Mouse (Mus musculus) mouse embryonic stem cell (cell line): Measurements from ENCODE around the gene Txndc5.

Experiments used
- in situ Hi-C, 2 experiments: fragments of 300-500 bp; cut with MboI; formaldehyde crosslinking; loops; 1 replicate in 1 of 2; 3 replicates in 1 of 2; pipeline ENCODE4 v1.14.3; 2019 to 2020; ENCODE audit warnings: low sequenced_read_pairs in 2 of 2, low pct_unique_long_range_greater_than_20kb in 1 of 2, mixed read lengths in 1 of 2; ENCODE audit not compliant: unreplicated experiment in 1 of 2

The Txndc5 gene

GRCm38 (mm10) chr13:38527797-38528650, 600 bp downstream of the Txndc5 start:
- in situ Hi-C loops = no loop called here

DNA sequence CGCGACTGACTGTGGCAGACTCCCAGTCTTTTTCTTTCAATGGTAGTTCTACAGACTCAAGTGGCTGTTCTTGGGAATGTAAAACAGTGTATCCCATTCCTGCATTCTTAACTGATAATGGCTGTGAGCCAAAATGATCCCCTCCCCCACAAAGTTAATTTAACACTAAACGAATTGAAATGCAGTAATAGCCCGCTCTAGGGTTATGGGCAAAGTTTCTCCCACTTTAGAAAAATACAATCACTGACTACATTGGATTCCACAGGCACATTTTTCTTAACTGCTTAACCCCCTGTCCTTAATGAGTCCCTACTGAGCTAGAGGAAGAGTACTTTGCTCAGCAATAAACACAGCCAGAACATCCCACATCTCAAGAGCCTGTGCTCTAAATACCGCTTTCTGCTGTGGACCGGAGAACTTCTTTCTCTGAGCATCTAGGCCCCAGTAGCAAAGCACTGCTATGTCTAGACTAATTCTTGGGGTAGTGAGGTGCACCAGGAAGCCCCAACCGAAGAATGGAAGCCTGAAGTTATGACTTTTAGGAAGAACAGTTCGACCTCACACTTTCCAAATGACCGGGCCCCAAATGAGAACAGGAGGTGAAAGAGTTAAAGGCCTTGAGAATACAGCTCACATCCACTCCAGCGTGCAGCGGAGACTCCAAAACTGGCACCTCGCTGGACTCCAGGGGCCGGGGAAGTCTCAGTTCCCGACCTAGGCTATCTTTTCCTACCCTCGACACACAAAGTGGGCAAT, 1.4 kb downstream of the Txndc5 start:
- in situ Hi-C loops = no loop called here

DNA sequence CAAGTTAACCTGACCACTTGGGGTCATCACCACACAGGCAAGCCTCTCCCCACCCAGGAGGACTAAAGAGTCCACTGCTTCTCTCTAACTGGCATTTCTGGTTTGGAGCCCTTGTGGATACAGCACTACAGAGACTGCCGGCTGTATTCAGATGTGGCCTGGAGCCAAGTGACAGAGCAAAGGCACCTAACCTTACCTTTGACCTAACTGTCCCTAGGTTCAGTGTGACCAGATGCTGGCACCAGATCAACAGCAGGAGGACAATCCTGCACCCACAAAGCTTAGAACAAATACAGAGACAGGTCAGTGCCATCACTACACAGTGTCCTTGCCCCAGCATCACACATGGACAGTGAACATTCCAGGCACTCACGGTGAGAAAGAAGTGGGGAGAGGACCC, 2.5 kb downstream of the Txndc5 start:
- in situ Hi-C loops = no loop called here

DNA sequence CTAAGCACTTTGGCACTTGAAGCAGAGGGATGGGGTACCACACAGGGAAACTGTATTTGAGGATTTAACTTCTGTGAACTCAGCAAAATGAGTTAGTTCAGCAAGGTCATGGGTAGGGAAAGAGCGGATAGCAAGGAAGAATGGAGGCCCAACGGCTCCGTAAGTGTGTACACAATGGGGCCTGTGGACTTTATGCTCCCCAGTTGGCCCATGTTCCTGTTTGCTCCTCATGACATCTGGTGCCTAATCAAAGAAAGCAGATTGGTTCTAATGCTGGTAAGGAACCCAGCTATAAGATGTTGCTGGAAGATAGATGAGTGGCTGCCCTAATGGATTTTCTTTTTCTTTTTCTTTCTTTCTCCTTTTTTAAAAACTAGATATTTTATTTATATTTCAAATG, 3.4 kb downstream of the Txndc5 start:
- in situ Hi-C loops = no loop called here

DNA sequence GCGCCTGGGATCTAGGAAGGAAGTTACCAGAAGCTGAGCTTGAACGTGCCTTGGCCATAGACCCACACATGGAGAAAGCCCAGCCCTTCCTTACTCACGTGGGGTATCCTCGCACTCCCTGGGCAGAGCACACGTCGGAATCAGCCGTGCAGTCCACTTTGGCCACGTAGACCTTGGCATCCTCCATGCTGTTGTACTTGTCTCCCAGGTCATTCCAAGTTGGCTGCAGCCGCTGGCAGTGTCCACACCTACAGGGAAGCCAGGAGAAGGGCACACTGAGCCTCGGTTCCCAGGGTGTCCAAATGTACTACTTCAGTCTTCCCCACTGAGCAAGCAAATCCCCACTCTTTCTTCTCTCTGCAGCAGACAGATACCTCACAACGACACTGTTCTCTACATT, 5.4 kb downstream of the Txndc5 start:
- in situ Hi-C loops = no loop called here

- in situ Hi-C loops = no loop called here
These were observed 6.5 kb downstream of the Txndc5 start for GRCm38 (mm10) chr13:38522056-38522654.

GRCm38 (mm10) chr13:38520299-38520698, 8.3 kb downstream of the Txndc5 start:
- in situ Hi-C loops = no loop called here

DNA sequence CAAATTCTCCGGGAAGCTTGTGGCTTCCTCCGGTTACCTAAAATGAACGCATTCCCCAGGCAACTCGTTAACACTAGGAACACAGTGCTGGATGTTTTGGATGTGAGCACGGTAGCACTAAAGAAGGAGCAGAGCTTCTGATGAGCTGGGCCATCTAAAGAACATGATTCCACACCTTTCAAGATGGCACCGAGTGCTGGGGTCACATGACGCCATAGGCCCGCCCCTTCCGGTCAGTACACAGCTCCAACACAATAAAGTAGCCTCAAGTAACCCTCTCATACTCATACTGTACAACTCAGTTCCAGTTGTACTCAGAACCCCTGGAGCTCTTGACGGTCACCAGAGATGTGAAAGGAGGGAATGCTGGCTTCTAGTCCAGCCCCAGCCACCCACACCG, 12.0 kb downstream of the Txndc5 start:
- in situ Hi-C loops = no loop called here

GRCm38 (mm10) chr13:38515845-38516244, 12.8 kb downstream of the Txndc5 start:
- in situ Hi-C loops = no loop called here

DNA sequence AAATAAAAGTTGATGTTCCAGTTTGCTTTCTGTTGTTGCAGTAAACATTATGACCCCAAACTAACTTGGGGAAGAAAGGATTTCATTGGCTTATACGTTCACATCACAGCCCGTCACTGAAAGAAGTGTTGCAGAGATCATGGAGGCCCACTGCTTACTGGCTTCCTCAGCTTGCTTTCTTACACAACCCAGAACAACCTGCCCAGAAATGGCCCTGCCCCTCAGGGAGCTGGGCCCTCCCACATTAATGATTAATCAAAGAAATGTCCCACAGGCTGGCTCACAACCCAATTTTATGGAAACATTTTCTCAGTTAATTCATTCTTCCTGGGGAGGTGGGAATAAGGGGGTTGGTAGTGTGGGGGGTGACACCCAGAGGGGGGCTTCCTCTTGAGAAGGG, 13.2 kb downstream of the Txndc5 start:
- in situ Hi-C loops = no loop called here

DNA sequence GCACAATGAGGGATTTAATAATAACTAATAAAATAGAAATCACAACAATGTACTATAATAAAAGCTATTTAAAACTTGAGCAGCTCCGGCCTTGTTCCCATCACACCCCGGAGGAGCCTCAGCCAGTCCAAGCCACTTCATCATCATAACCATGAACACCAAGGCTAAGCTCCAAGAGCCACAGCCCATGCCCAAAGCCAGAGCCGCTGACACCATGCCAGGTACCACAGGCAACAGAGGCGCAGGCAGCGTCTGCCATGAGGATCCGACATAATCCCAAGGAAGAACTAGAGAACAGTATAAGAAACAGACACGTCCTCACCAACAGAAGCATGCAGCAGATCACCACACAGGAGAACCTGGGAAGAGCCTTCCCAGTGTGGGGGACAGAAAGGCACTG, 14.7 kb downstream of the Txndc5 start:
- in situ Hi-C loops = no loop called here

DNA sequence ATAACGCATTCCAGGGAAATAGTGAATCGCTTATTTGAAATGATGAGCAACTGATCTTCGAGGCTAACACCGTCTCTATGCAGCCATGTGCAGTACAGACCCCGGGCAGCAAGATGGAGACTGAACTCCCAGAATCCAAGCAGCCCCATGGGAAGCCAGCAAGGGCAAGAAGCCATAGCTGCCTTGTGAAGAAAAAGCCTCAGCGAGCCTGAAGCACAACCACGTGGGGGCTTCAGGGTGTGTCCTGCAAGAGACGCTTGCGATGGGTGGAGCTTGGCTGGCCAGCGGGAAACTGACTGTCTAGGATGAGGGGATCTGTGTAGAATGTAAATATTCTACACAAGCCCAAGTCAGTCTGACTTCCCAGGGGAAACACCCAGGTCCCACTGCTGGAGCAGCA, 16.6 kb downstream of the Txndc5 start:
- in situ Hi-C loops = no loop called here

GRCm38 (mm10) chr13:38509681-38510341, 18.8 kb downstream of the Txndc5 start:
- in situ Hi-C loops = no loop called here

GRCm38 (mm10) chr13:38506936-38507335, 21.7 kb downstream of the Txndc5 start:
- in situ Hi-C loops = no loop called here

- in situ Hi-C loops = no loop called here
These were observed 22.3 kb downstream of the Txndc5 start for GRCm38 (mm10) chr13:38506320-38506719.

GRCm38 (mm10) chr13:38503137-38503849, 25.3 kb downstream of the Txndc5 start:
- in situ Hi-C loops = no loop called here

DNA sequence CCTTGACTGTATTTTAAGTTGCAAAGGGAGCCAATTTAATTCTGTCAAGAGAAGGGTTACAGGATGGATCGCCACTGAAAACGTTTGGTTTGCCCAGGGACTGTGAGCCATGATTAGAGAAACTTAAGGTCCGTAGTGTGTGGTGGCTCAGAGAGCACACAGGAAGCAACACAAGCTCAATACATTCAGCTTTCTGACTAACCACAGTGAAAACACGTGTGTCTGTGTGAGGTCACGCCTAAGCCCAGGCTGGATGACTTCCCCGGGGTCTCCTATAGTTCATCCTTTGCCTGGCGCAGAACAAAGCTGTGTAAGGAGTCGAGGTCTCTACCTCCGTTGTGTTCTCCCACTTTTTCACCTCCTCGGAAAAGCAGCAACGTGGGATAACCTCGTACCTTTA, 27.3 kb downstream of the Txndc5 start:
- in situ Hi-C loops = no loop called here

GRCm38 (mm10) chr13:38496715-38497114, 31.9 kb downstream of the Txndc5 start:
- in situ Hi-C loops = no loop called here
